Mouse (Mus musculus) T-helper 1 cell (primary cell): ENCODE data around the gene C2cd5.

Source experiments
- in situ Hi-C: fragments of 300-600 bp; cut with MboI, MseI; formaldehyde crosslinking; loops from one replicate; pipeline ENCODE4 v1.15.1; 2025; ENCODE audit warnings: high pct_unique_total_duplicates

Gene C2cd5

DNA sequence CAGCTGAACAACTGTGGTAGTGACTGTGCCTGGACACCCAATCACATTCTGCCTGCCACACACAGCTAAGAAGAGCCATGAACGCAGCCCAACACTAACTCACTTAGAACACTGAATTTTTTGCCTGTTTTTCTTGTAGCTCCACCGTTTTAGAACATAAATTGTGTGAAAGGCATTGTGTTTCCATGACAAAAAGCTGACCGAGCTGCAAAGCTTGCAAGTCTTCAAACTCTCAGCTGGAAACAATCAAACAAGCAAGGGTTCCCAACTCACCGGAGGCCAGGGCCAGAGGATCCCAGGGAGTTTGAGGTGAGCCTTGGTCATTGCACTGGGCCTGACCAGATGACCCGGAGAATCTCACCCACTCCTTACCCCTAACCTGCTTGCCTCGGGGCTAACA lies 16.8 kb upstream of the C2cd5 start:
- in situ Hi-C loops, result loop anchor here (25.0 kb wide), 1 partner anchor 1571 kb away; no protein-coding TSS in a partner anchor

- in situ Hi-C loops, result loop anchor here (25.0 kb wide), 1 partner anchor 1572 kb away; no protein-coding TSS in a partner anchor
Measured at GRCm38 (mm10) chr6:143115505-143115904, 15.6 kb upstream of the C2cd5 start.

DNA sequence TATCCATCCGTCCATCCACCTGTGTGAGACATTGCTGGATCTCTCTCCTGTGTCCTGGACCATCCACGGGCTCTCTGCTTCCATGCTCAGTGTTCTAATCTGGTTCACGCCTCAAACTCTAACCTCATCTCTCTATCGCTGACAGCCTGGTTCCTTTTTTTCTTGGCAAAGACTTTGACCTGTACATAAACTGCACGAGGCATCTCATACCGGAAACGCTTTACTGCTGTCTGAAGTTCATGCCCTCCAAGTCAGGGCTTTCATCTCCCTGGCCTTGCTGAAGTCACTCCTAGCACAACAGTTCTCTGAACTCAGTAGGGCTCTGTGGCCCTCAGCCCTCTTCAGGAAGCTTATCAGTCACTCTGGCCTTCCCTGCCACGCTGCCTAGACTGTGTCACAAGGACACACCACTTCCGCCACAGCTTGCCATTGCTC lies 15.1 kb upstream of the C2cd5 start:
- in situ Hi-C loops, result loop anchor here (25.0 kb wide), 1 partner anchor 1572 kb away; no protein-coding TSS in a partner anchor

- in situ Hi-C loops, result loop anchor here (25.0 kb wide), 1 partner anchor 1573 kb away; no protein-coding TSS in a partner anchor
Measured at GRCm38 (mm10) chr6:143114556-143114955, 14.6 kb upstream of the C2cd5 start.

DNA sequence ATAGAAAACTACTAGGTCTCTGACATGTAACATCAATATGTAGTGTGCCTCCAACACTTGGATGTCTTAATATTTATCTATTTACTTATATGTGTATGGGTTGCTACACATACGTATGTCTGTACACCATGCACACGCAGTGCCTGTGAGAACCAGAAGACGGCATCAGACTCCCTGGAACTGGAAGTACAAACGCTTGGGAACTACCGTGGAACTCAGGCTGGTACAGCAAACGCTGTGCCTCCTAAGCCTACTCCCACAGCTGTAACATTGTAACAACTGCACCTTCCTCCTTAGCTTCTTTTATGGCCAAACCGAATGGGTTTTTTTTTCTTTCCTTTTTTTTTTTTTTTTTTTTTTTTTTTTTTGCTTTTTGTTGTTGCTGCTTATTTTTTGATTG lies 10.4 kb upstream of the C2cd5 start:
- in situ Hi-C loops, result loop anchor here (25.0 kb wide), 1 partner anchor 1577 kb away; no protein-coding TSS in a partner anchor

DNA sequence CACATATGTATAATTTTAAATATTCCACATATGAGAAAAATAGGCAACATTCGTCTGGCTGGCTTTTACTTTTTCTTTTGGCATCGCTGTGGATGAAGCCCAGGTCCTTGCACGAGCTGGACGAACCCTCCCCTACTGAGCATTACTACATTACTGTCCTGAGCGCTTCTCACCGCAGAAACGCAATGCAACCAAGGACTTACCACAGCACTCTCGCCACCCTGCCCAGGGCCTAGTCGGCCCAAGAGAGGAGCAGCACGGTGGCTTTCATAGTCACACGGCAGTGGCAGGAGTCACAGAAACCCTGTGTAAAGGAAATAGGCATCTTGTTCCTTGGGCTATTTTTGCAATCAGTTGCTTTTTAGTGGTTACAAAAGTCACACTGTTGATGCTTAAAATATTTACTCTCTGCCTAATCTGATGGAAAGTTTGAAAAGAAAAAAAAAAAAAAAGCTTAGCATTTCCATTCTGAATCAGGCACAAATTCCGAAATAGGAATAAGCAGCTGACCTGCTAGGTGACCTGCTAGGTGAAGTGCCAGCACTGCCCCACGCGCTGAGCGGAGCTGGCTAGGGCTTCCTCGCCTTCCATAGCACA lies 9.8 kb upstream of the C2cd5 start:
- in situ Hi-C loops, result loop anchor here (10.0 to 25.0 kb wide), 2 partner anchors 55 to 1578 kb away; partner anchors contain the start of gene Etnk1

DNA sequence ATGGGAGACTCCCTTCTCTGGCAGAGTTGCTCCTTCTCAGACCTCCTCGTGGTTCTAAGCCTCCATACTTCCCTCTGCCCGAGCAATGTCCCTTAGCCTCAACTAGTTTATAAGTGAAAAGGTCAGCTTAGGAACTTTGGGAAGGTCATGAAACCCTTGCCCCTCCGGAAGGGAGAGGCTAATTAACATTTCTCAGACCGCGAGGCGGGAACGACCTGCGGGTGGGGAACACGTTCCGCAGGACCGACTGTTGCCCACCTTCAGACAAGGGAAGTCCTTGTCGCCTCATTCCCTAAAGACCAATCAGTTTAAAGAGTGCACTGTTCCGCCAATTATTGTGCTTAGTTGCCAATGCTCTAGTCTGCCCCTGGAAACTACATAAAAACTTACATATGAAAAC lies 8.1 kb upstream of the C2cd5 start:
- in situ Hi-C loops, result loop anchor here (10.0 to 25.0 kb wide), 2 partner anchors 57 to 1579 kb away; partner anchors contain the start of gene Etnk1

GRCm38 (mm10) chr6:143107611-143108010 lies 7.7 kb upstream of the C2cd5 start:
- in situ Hi-C loops, result loop anchor here (10.0 to 25.0 kb wide), 2 partner anchors 57 to 1580 kb away; partner anchors contain the start of gene Etnk1

GRCm38 (mm10) chr6:143105766-143106165 lies 5.8 kb upstream of the C2cd5 start:
- in situ Hi-C loops, result loop anchor here (10.0 to 25.0 kb wide), 2 partner anchors 59 to 1582 kb away; partner anchors contain the start of gene Etnk1

GRCm38 (mm10) chr6:143103981-143104680 lies 4.2 kb upstream of the C2cd5 start:
- in situ Hi-C loops, result loop anchor here (10.0 to 25.0 kb wide), 2 partner anchors 61 to 1583 kb away; partner anchors contain the start of gene Etnk1

DNA sequence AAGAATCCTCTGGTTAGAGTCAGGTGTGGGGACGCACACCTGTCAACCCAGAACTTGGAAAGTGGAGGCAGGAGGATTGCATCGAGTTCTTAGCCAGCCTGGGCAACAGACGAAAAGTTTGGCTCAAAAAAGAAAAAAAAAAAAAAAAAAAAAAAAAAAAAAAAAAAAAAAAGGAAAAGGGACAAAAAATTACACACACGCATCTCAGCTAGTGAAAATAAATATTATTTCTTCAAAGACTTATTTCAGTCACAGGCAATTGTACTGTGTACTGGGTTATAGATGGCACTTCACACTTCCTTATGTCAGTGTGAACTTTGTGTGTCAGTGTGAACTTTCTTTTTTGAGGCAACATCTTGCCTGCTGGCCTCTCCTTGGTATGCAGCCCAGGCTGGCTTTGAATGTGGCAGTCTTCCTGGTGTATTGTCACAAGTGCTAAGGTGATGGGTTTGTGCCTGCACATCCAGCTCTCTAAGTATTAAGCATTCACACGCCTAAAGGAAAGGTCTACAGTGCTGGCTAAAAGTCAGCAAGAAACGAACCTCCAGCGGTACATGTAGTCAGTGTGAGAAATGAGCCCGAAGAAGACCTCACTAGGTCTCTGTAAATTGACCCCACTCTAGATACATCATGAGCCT lies 656 bp upstream of the C2cd5 start:
- in situ Hi-C loops, result loop anchor here (10.0 to 25.0 kb wide), 2 partner anchors 64 to 1587 kb away; partner anchors contain the start of gene Etnk1

GRCm38 (mm10) chr6:143099281-143099680 lies 660 bp downstream of the C2cd5 start:
- in situ Hi-C loops, result no loop called here

DNA sequence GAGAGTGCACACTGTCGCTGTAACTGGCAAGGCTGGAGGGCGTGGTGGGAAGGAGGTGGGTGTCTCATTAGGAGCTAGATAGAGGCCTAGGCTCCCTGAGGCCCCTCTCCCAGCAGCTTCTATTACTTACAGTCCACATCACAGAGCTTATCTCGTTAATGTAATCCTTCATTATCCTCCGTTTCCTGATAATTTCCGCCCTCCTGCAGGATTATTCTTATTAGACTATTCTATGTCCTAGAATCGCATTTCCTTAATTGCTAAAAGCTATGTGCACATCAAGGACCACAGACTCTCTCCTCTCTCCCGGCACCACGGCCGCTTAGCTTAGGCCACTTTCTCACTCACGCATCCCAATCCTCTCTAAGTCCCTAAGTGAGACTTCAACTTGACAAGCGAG lies 4.8 kb downstream of the C2cd5 start:
- in situ Hi-C loops, result no loop called here

GRCm38 (mm10) chr6:143092856-143093255 lies 7.1 kb downstream of the C2cd5 start:
- in situ Hi-C loops, result no loop called here

DNA sequence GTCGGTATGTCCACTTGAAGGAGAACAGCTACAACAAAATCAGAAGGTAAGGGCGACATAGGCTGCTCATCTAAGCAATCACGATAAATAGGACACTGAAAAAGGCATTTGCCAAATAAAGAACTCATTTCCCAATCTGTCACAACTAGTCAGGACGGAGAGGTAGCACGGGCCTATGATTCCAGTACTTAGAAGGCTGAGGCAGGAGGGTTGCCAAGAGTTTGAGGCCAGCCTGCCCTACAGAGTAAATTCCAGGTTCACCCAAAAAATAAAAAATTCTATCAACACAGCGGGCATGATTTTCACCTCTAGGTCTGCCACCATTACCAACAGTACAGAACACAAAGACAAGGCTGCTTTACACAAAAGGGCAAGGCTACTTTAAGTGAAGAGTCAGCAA lies 8.9 kb downstream of the C2cd5 start:
- in situ Hi-C loops, result no loop called here

DNA sequence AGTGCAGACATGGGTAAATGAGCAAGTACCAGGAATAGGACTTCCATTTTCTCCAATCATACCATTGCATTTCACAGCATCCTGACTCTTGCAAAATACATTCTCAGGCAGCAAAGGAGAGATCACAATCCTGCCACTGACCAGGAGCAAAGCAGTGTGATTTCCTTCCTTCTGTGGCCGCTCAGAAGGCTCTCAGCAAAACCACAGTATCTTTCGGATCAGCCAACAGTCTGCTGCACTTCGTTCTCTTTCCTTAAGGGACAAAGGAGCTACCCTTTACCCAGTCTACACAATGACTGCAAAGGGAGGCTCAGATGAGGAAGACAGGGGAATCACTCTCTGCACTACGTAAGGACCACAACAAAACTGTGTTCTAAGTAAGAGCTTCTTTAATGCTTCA lies 12.6 kb downstream of the C2cd5 start:
- in situ Hi-C loops, result no loop called here

DNA sequence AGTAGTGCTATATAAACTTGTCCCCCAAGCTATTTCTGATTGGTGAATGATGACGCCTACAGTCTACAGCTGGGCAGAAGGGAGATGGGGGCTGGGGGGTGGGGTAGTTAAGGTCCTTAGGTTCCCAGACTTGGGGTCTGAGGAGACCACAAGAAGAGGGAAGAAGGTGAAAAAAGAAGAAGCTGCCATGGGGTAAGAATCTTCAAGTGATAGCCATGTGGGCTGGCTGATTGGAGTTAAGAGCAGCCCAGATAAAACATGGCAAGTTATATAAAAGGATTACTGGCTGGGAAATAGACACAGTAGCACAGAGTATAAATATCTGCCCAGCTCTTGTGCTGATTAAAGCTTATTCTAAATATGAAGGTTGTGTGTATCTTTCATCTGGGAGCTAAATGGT lies 14.0 kb downstream of the C2cd5 start:
- in situ Hi-C loops, result no loop called here

DNA sequence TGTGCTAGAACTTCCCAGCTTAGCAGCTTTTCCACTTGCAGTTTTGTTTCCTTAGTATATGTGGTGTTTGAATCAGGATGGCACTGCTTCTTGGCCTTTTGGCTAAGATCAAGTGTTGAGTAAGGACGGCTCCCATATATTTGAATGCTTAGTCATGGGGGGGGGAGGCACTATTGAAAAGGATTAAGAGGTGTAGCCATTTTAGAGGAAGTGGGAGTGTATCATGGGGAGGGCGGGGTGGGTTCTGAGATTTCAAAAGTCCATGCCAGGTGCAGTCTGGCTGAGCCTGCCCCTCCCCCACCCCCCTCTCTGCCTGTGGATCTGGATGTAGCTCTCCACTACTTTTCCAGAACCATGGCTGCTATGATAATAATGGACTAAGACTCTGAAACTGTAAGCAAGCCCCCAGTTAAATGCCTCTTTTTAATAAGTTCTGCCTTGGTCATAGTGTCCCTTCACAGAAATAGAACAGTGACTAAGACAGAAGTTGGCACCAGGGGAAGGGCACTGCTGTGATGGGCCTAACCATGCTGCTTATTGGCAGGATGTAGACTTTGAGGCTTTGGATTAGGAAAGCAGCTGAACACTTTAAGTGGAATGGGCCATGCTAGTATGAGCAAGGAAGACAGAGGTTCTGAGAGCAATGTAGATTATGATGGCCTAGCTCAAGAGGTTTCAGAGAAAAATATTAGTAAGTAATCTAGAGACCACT lies 15.5 kb downstream of the C2cd5 start:
- in situ Hi-C loops, result no loop called here

DNA sequence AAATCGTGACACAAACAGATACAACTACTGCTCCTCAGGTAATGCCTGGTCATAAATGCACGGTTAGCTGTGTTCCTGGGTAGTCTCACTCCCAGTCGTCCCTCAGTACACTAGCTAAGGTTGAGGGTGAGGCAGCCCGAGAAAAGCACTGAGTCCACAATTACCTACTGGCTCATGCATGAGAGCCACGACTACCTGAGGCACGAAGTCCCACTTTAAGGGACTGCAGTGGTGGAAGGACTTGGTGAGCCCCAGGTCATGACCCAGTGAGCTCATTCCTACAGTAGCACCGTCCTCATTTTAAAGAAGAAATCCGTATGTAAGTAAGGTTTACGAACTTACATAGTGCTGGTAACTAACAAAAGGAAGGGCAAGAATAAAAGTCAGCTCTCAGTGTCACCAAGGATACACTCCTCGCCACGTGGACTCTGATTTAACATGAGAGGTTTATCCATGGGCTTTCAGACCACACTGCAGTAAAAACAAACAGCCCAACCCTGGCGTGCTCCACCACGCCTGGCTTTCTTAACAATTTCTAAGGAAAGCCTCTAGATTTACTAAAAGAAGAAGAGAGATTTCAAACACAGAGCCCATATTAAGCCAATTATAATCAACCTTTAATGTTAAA lies 18.3 kb downstream of the C2cd5 start:
- in situ Hi-C loops, result no loop called here

DNA sequence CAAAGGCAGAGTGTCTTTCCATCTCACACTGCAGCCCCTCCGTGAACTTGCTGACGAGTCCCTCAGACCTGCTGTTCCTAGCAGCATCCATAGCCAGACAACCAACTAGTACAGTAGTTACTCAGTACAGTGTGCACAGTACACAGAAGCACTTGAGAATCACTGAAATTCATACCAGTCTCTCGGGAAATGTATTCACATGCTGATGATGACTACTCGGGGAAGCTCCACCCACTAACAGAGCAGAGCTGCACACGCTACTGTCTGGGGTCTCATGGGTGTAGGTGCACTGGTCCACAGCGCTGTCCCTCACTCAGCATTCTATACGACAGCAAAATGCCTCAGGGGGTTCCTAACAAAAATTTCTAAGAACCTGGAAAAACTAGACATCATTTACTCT lies 19.2 kb downstream of the C2cd5 start:
- in situ Hi-C loops, result no loop called here

DNA sequence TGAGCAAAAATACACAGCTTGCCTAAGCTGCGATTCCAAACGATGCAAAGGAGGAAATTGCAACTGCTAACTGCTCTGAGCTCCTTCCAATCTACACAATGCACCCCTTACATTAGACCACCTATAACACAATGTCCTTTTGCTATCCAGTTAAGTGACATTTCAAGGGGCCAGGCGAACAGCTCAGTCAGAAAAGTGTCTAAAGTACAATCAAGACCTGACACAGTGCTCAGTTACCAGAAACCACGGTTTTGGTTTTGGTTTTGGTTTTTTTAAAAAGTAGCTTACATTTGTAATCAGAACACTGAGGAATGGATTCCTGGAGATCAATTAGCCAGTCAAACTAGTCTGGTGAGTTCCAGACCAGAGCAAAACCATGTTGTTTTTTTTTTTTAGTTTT lies 20.8 kb downstream of the C2cd5 start:
- in situ Hi-C loops, result no loop called here
